Comparison of ENCODE assay signal across 8 mouse cellular contexts in genomic region chr6:117840686-117841510, GRCm38 (mm10). TPM values are rescaled to one million over a fixed set of nuclear protein-coding genes. Genes with fewer than 3 reads are reported as not detected.
A peak's percentile ranks its signal among the peaks of the same experiment; 100 is the strongest.
DNase-seq lines count a peak whose midpoint lies in the region; ATAC-seq and TF ChIP-seq lines count a peak whose summit lies in the region.

Gene Zfp637, plus strand, starts transcription at chr6:117841180.

- H3K9me3 ChIP-seq in kidney, embryonic 14.5 days (ENCODE audit: control insufficient read depth, low read length): no peaks in the 10 kb centered on the region
- no peaks in the 10 kb centered on the region for H3K9me3 ChIP-seq in limb, embryonic 15.5 days

- peak within 1 kb of the TSS; percentile 40 for H3K27ac ChIP-seq in bone marrow macrophage, adult 2 months (ENCODE audit: insufficient read depth, low read depth, low read length)
- H3K27ac ChIP-seq in embryonic fibroblast, embryonic 13.5 days (ENCODE audit: insufficient read depth, low read length): peak within 1 kb of the TSS; percentile 92
- peak within 1 kb of the TSS; percentile 88 for H3K27ac ChIP-seq in kidney, embryonic 14.5 days (ENCODE audit: low read depth, low read length)
- H3K27ac ChIP-seq in limb, embryonic 15.5 days: peak within 1 kb of the TSS; percentile 97

- peak; percentile 97 for ATAC-seq in kidney, embryonic 14.5 days (ENCODE audit: low FRiP score, low TSS enrichment)
- peak; percentile 92 for ATAC-seq in limb, embryonic 15.5 days (ENCODE audit: insufficient number of reproducible peaks, low FRiP score, low TSS enrichment, low read depth)
- peak; percentile 91 for ATAC-seq in monocyte, adult 5-6 weeks (replicated peaks; ENCODE audit: insufficient number of reproducible peaks, low FRiP score, low TSS enrichment, poor library complexity, severe bottlenecking)

- H3K27me3 ChIP-seq in kidney, embryonic 14.5 days (ENCODE audit: control insufficient read depth, insufficient read depth, low read length): no peaks in the 10 kb centered on the region
- no peaks in the 10 kb centered on the region for H3K27me3 ChIP-seq in limb, embryonic 15.5 days

- H3K9ac ChIP-seq in kidney, embryonic 14.5 days (ENCODE audit: low read depth, low read length): peak within 1 kb of the TSS; percentile 88
- H3K9ac ChIP-seq in limb, embryonic 15.5 days: peak within 1 kb of the TSS; percentile 98

- under 1% methylated on average over 58 of the region's 66 CpGs for WGBS in kidney, embryonic 14.5 days
- under 1% methylated on average over 66 of the region's 66 CpGs for WGBS in limb, embryonic 15.5 days

- peak; percentile 17; the same call in 1 of the 2 replicates for TF ChIP-seq CTCF in bone marrow macrophage, adult 2 months (IDR thresholded peaks at IDR 0.05; ENCODE audit: low read depth, low read length)
- TF ChIP-seq CTCF in embryonic fibroblast, embryonic 13.5 days (IDR thresholded peaks at IDR 0.05; ENCODE audit: borderline replicate concordance, insufficient read depth, low read length): peak; percentile 43; the same call in 1 of the 2 replicates

- H3K4me1 ChIP-seq in bone marrow macrophage, adult 2 months (ENCODE audit: control insufficient read depth, insufficient read depth, low read length): peaks cover 8% of the 10 kb centered on the region; the same call in 1 of the 2 replicates
- H3K4me1 ChIP-seq in embryonic fibroblast, embryonic 13.5 days (ENCODE audit: control insufficient read depth, insufficient read depth, low read length): peaks cover 2% of the 10 kb centered on the region; the same call in 1 of the 2 replicates
- H3K4me1 ChIP-seq in kidney, embryonic 14.5 days (ENCODE audit: control insufficient read depth, insufficient read depth, low read length): peaks cover 9% of the 10 kb centered on the region; the same call in 1 of the 2 replicates
- peaks cover 10% of the 10 kb centered on the region; the same call in 1 of the 2 replicates for H3K4me1 ChIP-seq in limb, embryonic 15.5 days

- no peak for TF ChIP-seq POLR2A in bone marrow macrophage, adult 2 months (IDR thresholded peaks at IDR 0.05; ENCODE audit: borderline replicate concordance, low read depth, low read length)
- TF ChIP-seq POLR2A in embryonic fibroblast, embryonic 13.5 days (IDR thresholded peaks at IDR 0.05; ENCODE audit: low read depth, low read length): peak; percentile 55

- peak; percentile 85 for DNase-seq in 416B (ENCODE audit: low read depth)
- DNase-seq in heart, adult 9 months (ENCODE audit: low spot score in 2 of 2): peak; percentile 88 to 91
- peak; percentile 86 to 94 for DNase-seq in spleen, postnatal 4 days (ENCODE audit: low spot score in 2 of 2)

- peaks cover 28% of the 10 kb centered on the region for H3K36me3 ChIP-seq in kidney, embryonic 14.5 days (ENCODE audit: control insufficient read depth, insufficient read depth, low read length)
- peaks cover 29% of the 10 kb centered on the region for H3K36me3 ChIP-seq in limb, embryonic 15.5 days

- H3K4me2 ChIP-seq in kidney, embryonic 14.5 days (replicated peaks; ENCODE audit: low read depth, low read length): peak within 1 kb of the TSS; percentile 77
- peak within 1 kb of the TSS; percentile 73 for H3K4me2 ChIP-seq in limb, embryonic 15.5 days

- peak within 1 kb of the TSS; percentile 72 for H3K4me3 ChIP-seq in bone marrow macrophage, adult 2 months (ENCODE audit: insufficient read depth, low read length)
- peak within 1 kb of the TSS; percentile 73 for H3K4me3 ChIP-seq in embryonic fibroblast, embryonic 13.5 days (ENCODE audit: insufficient read depth, low read length)
- peak within 1 kb of the TSS; percentile 84 for H3K4me3 ChIP-seq in kidney, embryonic 14.5 days (ENCODE audit: low read length)
- H3K4me3 ChIP-seq in limb, embryonic 15.5 days: peak within 1 kb of the TSS; percentile 84

RNA-seq across cellular contexts. Expression of gene Zfp637, which starts in this region (rescaled TPM):
- polyA plus RNA-seq in bone marrow macrophage, adult 2 months (2012; ENCODE audit: insufficient read depth, insufficient read length, missing spikeins): 20.6 and 25.6 TPM in 2 replicates
- polyA plus RNA-seq in embryonic fibroblast, embryonic 13.5 days (2011; ENCODE audit: insufficient read length, low read depth, missing spikeins): 37.9 and 51.2 TPM in 2 replicates
- polyA plus RNA-seq in kidney, embryonic 14.5 days (2014; fragmentation: Nextera tagmentation; extraction: Ambion mirVana): 110 and 111 TPM in 2 replicates
- polyA plus RNA-seq in limb, embryonic 15.5 days (2015; fragmentation: Nextera tagmentation; extraction: Ambion mirVana): 131 and 134 TPM in 2 replicates
- 4.1 to 7.8 TPM (median 6.6 TPM) in 3 replicates for total RNA-seq in monocyte, adult 5-6 weeks (2017)

Comparison
In these comparisons a context has a peak if more than half of its experiments do, and no peak if none do; other contexts are left out.
1. Peak in every context shown above with its lines: DNase-seq, ATAC-seq, H3K4me3 ChIP-seq and H3K27ac ChIP-seq.
2. H3K27ac ChIP-seq: peak in every context shown above with its lines; median percentile 97 in limb, embryonic 15.5 days; 92 in embryonic fibroblast, embryonic 13.5 days; 88 in kidney, embryonic 14.5 days; 40 in bone marrow macrophage, adult 2 months.